Mouse (Mus musculus) heart, postnatal 0 days (tissue): Measurements from ENCODE around the gene Btnl2.

Experiments
- CTCF ChIP-seq: IDR thresholded peaks from 2 replicates; pipeline ENCODE4 v1.5.1; 2016; ENCODE audit warnings: antibody characterized with exemption, control low read depth, low read depth
- EP300 ChIP-seq: IDR thresholded peaks from 2 replicates; pipeline ENCODE4 v1.6.1; 2016; ENCODE audit warnings: antibody characterized with exemption, low read depth

GRCm38 (mm10) chr17:34316697-34317096 is 37.9 kb upstream of the Btnl2 start:
- no peak for TF ChIP-seq EP300
- TF ChIP-seq CTCF = no peak
